Mouse (Mus musculus): ENCODE measurements around the gene Zfp64.

Gene Zfp64

GRCm38 (mm10) chr2:168895531-168895930, 59.9 kb downstream of the Zfp64 start:
- DNase-seq (ENCODE audit: low read depth, low spot score): no peak

- DNase-seq (ENCODE audit: low read depth, low spot score): peak; percentile 91
Measured at GRCm38 (mm10) chr2:168894738-168895137, 60.6 kb downstream of the Zfp64 start.

GRCm38 (mm10) chr2:168892057-168892456, 63.3 kb downstream of the Zfp64 start:
- DNase-seq (ENCODE audit: low read depth, low spot score): no peak

GRCm38 (mm10) chr2:168884641-168885040, 70.7 kb downstream of the Zfp64 start:
- DNase-seq (ENCODE audit: low read depth, low spot score): no peak

GRCm38 (mm10) chr2:168882997-168883396, 72.4 kb downstream of the Zfp64 start:
- no peak for DNase-seq (ENCODE audit: low read depth, low spot score)

GRCm38 (mm10) chr2:168881927-168882326, 73.5 kb downstream of the Zfp64 start:
- peak; percentile 61 for DNase-seq (ENCODE audit: low read depth, low spot score)

GRCm38 (mm10) chr2:168879573-168879972, 75.8 kb downstream of the Zfp64 start:
- DNase-seq (ENCODE audit: low read depth, low spot score): peak; percentile 88

GRCm38 (mm10) chr2:168878708-168879107, 76.7 kb downstream of the Zfp64 start:
- no peak for DNase-seq (ENCODE audit: low read depth, low spot score)

- peak; percentile 89 for DNase-seq (ENCODE audit: low read depth, low spot score)
Measured at GRCm38 (mm10) chr2:168878158-168878557, 77.2 kb downstream of the Zfp64 start.

- DNase-seq (ENCODE audit: low read depth, low spot score): no peak
Measured at GRCm38 (mm10) chr2:168876631-168877030, 78.8 kb downstream of the Zfp64 start.

- no peak for DNase-seq (ENCODE audit: low read depth, low spot score)
Measured at GRCm38 (mm10) chr2:168874498-168874897, 80.9 kb downstream of the Zfp64 start.

GRCm38 (mm10) chr2:168871767-168872511, 83.4 kb downstream of the Zfp64 start:
- DNase-seq (ENCODE audit: low read depth, low spot score): no peak

GRCm38 (mm10) chr2:168870480-168870879, 84.9 kb downstream of the Zfp64 start:
- DNase-seq (ENCODE audit: low read depth, low spot score): peak; percentile 74

- DNase-seq (ENCODE audit: low read depth, low spot score): peak; percentile 59
Measured at GRCm38 (mm10) chr2:168866942-168867341, 88.4 kb downstream of the Zfp64 start.

GRCm38 (mm10) chr2:168866436-168866835, 89.0 kb downstream of the Zfp64 start:
- DNase-seq (ENCODE audit: low read depth, low spot score): peak; percentile 86

- DNase-seq (ENCODE audit: low read depth, low spot score): peak; percentile 65
Measured at GRCm38 (mm10) chr2:168864905-168865304, 90.5 kb downstream of the Zfp64 start.

- DNase-seq (ENCODE audit: low read depth, low spot score): no peak
Measured at GRCm38 (mm10) chr2:168862694-168863093, 92.7 kb downstream of the Zfp64 start.

GRCm38 (mm10) chr2:168860922-168861740, 94.3 kb downstream of the Zfp64 start:
- no peak for DNase-seq (ENCODE audit: low read depth, low spot score)

GRCm38 (mm10) chr2:168860032-168860691, 95.2 kb downstream of the Zfp64 start:
- no peak for DNase-seq (ENCODE audit: low read depth, low spot score)

- no peak for DNase-seq (ENCODE audit: low read depth, low spot score)
Measured at GRCm38 (mm10) chr2:168856638-168857037, 98.7 kb downstream of the Zfp64 start.

GRCm38 (mm10) chr2:168854777-168855176, 100.6 kb downstream of the Zfp64 start:
- no peak for DNase-seq (ENCODE audit: low read depth, low spot score)

GRCm38 (mm10) chr2:168853869-168854268, 101.5 kb downstream of the Zfp64 start:
- peak; percentile 62 for DNase-seq (ENCODE audit: low read depth, low spot score)

Data from R1 (cell line).